Comparison of ENCODE assay signal across 19 mouse cellular contexts in genomic region chr7:96420045-96420444, GRCm38 (mm10).
DNase-seq lines count a peak whose midpoint lies in the region; ATAC-seq lines count a peak whose summit lies in the region.
"Had no signal": no experiment of that assay in that cellular context is flagged by ENCODE, and none has a peak within 500 bp of the region (broad histone marks: within the 10 kb centered on the region; RNA-seq: fewer than 3 reads in every experiment).

No protein-coding gene starts in this region.

- 61% methylated on average over 3 of the region's 3 CpGs for WGBS in heart, embryonic 11.5 days (ENCODE audit: insufficient replicate concordance)
- 56% methylated on average over 3 of the region's 3 CpGs for WGBS in kidney, embryonic 15.5 days

- H3K36me3 ChIP-seq in heart, embryonic 11.5 days (ENCODE audit: control insufficient read depth, insufficient read depth, low read length), result no peaks in the 10 kb centered on the region
- H3K36me3 ChIP-seq in kidney, embryonic 15.5 days, result no peaks in the 10 kb centered on the region
- H3K36me3 ChIP-seq: heart, embryonic 15.5 days; hindbrain, embryonic 10.5 days had no signal

- no peak overlapping the region for H3K4me3 ChIP-seq in heart, embryonic 11.5 days (ENCODE audit: low read depth, low read length)
- H3K4me3 ChIP-seq in kidney, embryonic 15.5 days (replicated peaks), result no peak overlapping the region
- H3K4me3 ChIP-seq: heart, embryonic 15.5 days; hindbrain, embryonic 10.5 days; layer of hippocampus, adult 2 months had no signal

- no peak for ATAC-seq in heart, embryonic 11.5 days (replicated peaks; ENCODE audit: insufficient number of reproducible peaks, low FRiP score, low TSS enrichment)
- ATAC-seq in kidney, embryonic 15.5 days (replicated peaks; ENCODE audit: low FRiP score), result 0 out of 2 replicates have a peak, but pooled peaks have one; percentile 42
- ATAC-seq: intestine, embryonic 16.5 days; liver, postnatal 0 days had no signal

- no peak overlapping the region for H3K4me2 ChIP-seq in heart, embryonic 11.5 days
- no peak overlapping the region for H3K4me2 ChIP-seq in kidney, embryonic 15.5 days
- H3K4me2 ChIP-seq: heart, embryonic 15.5 days had no signal

- no peaks in the 10 kb centered on the region for H3K9me3 ChIP-seq in heart, embryonic 11.5 days (replicated peaks; ENCODE audit: control insufficient read depth, low read length)
- H3K9me3 ChIP-seq in kidney, embryonic 15.5 days (replicated peaks), result no peaks in the 10 kb centered on the region
- H3K9me3 ChIP-seq: heart, embryonic 15.5 days; hindbrain, embryonic 10.5 days had no signal

- no peak overlapping the region for H3K27ac ChIP-seq in heart, embryonic 11.5 days (ENCODE audit: low read depth, low read length)
- H3K27ac ChIP-seq in kidney, embryonic 15.5 days, result no peak overlapping the region
- H3K27ac ChIP-seq: hindbrain, embryonic 10.5 days; layer of hippocampus, adult 2 months had no signal

- peaks cover 41% of the 10 kb centered on the region for H3K27me3 ChIP-seq in heart, embryonic 11.5 days (ENCODE audit: control insufficient read depth, insufficient read depth, low read length)
- H3K27me3 ChIP-seq in kidney, embryonic 15.5 days, result no peaks in the 10 kb centered on the region

- DNase-seq in heart, postnatal 10 days, result peak; percentile 28 to 30
- peak; percentile 75 for DNase-seq in left cerebral cortex, postnatal 4 days
- DNase-seq in left cerebral cortex, adult 9 months (ENCODE audit: low spot score in 2 of 2), result no peak
- DNase-seq in kidney, postnatal 36 days, result peak; percentile 19 to 32
- no peak for DNase-seq in Muller cell, postnatal 12 days (ENCODE audit: inconsistent ontology term)
- no peak for DNase-seq in embryo, embryonic 10 days (ENCODE audit: low spot score)
- DNase-seq: adrenal gland, adult 8-10 months; B cell, adult 2 months; cerebellum, postnatal 25 days; heart, adult 18-20 months; layer of hippocampus, postnatal 36 days; liver, postnatal 0 days; thymus, postnatal 4 days had no signal

- intact Hi-C loops in heart, postnatal 10 days (cut with DNase I), result no loop called here
- intact Hi-C loops in left cerebral cortex, postnatal 4 days (cut with DNase I), result no loop called here

- H3K9ac ChIP-seq in heart, embryonic 11.5 days (ENCODE audit: low read depth, low read length), result no peak overlapping the region
- H3K9ac ChIP-seq in kidney, embryonic 15.5 days, result no peak overlapping the region
- H3K9ac ChIP-seq: heart, embryonic 15.5 days; liver, postnatal 0 days had no signal

- H3K4me1 ChIP-seq in heart, embryonic 11.5 days (ENCODE audit: control insufficient read depth, insufficient read depth, low read length), result peaks cover 7% of the 10 kb centered on the region; the same call in 1 of the 2 replicates
- H3K4me1 ChIP-seq in kidney, embryonic 15.5 days, result peaks cover 48% of the 10 kb centered on the region

Comparison
In these comparisons a context has a peak if more than half of its experiments do, and no peak if none do; other contexts are left out.
1. DNase-seq: peak in heart, postnatal 10 days (2 of 2), left cerebral cortex, postnatal 4 days (single experiment) and kidney, postnatal 36 days (2 of 2); none in left cerebral cortex, adult 9 months (0 of 2), Muller cell, postnatal 12 days (single experiment) and embryo, embryonic 10 days (single experiment).